Mouse (Mus musculus): ENCODE data around the gene Wdr26. TPM values are rescaled to one million over a fixed set of nuclear protein-coding genes. Genes with fewer than 3 reads are reported as not detected.

The Wdr26 gene
- polyA plus RNA-seq, 1 experiment, result 47.0 TPM

DNA sequence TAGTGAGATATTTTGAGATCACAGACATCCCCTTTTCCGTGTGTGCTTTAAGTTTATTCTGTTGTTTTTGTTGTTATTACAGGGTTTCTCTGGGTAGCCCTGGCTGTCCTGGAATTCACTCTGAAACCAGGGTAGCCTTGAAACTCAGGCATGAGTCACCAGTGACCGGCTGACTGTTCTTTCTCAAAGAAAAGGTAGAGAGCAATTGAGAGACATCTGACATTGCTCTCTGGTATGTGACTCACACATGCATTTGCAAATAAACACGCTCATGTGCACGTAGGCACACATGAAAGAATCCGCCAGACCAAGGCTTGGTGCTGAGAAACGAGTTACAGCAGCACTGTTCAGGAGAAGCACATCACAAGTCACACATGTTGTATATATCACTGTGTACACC lies 79.9 kb downstream of the Wdr26 start:
- no peak overlapping the region for H3K27ac ChIP-seq (ENCODE audit: insufficient read depth, low read length)
- no peaks in the 10 kb centered on the region for H3K4me1 ChIP-seq (ENCODE audit: control insufficient read depth, insufficient read depth, low read length)
- no peaks in the 10 kb centered on the region for H3K27me3 ChIP-seq (ENCODE audit: control insufficient read depth, insufficient read depth, low read length)
- H3K4me3 ChIP-seq (replicated peaks; ENCODE audit: insufficient read depth, low read depth, low read length), result no peak overlapping the region
- WGBS, result 94% methylated on average over 6 of the region's 6 CpGs
- DNase-seq, result no peak
- TF ChIP-seq POLR2A (IDR thresholded peaks at IDR 0.05; ENCODE audit: borderline replicate concordance, insufficient read depth, low read length) (no peak), CTCF (IDR thresholded peaks at IDR 0.05; ENCODE audit: borderline replicate concordance, insufficient read depth, low read depth, low read length) (no peak)

DNA sequence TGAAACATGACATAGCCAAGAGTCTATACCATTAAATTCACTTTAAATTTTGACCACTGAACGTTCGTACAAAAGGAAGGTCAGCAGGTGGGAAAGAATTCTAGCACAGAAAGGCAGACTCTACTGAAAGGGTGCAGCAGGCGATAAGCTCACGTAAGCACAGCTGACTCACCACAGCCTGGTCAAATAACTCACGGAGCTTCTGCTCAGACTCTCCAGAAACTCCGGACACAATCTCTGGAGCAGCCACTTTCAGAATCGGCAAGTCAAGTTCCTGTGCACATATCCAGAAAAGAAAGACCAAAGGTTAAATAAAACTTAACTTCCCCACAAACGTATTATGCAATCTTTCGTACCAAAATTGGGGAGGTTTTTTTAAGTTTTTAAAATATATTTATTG lies 85.0 kb downstream of the Wdr26 start:
- no peak for DNase-seq
- 94% methylated on average over 9 of the region's 9 CpGs for WGBS
- TF ChIP-seq POLR2A (IDR thresholded peaks at IDR 0.05; ENCODE audit: borderline replicate concordance, insufficient read depth, low read length) (no peak), CTCF (IDR thresholded peaks at IDR 0.05; ENCODE audit: borderline replicate concordance, insufficient read depth, low read depth, low read length) (no peak)
- no peak overlapping the region for H3K27ac ChIP-seq (ENCODE audit: insufficient read depth, low read length)
- no peaks in the 10 kb centered on the region for H3K27me3 ChIP-seq (ENCODE audit: control insufficient read depth, insufficient read depth, low read length)
- H3K4me3 ChIP-seq (replicated peaks; ENCODE audit: insufficient read depth, low read depth, low read length), result no peak overlapping the region
- H3K4me1 ChIP-seq (ENCODE audit: control insufficient read depth, insufficient read depth, low read length), result no peaks in the 10 kb centered on the region

GRCm38 (mm10) chr1:181125916-181126315 lies 85.9 kb downstream of the Wdr26 start:
- 95% methylated on average over 3 of the region's 3 CpGs for WGBS
- Histone ChIP-seq H3K27me3 (ENCODE audit: control insufficient read depth, insufficient read depth, low read length) (no peaks in the 10 kb centered on the region), H3K4me3 (replicated peaks; ENCODE audit: insufficient read depth, low read depth, low read length) (no peak overlapping the region), H3K4me1 (ENCODE audit: control insufficient read depth, insufficient read depth, low read length) (no peaks in the 10 kb centered on the region), H3K27ac (ENCODE audit: insufficient read depth, low read length) (no peak overlapping the region)
- TF ChIP-seq CTCF (IDR thresholded peaks at IDR 0.05; ENCODE audit: borderline replicate concordance, insufficient read depth, low read depth, low read length) (no peak), POLR2A (IDR thresholded peaks at IDR 0.05; ENCODE audit: borderline replicate concordance, insufficient read depth, low read length) (no peak)
- DNase-seq, result no peak

DNA sequence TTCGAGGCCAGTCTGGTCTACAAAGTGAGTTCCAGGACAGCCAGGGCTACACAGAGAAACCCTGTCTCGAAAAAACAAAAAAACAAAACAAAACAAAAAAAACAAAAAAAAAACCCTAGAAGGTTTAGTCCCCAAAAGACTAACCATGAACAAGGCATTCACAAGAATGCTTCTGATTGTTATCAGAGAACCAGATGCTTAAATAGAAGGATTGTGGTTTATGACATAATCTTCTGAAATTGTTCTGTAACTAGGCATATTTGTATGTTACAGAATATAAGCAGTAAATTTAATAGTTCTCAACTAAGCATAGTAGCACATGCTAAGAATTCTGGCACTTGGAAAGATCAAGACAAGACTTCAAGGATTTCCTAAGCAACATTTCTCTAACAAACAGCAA lies 87.7 kb downstream of the Wdr26 start:
- Histone ChIP-seq H3K27me3 (ENCODE audit: control insufficient read depth, insufficient read depth, low read length) (no peaks in the 10 kb centered on the region), H3K4me3 (replicated peaks; ENCODE audit: insufficient read depth, low read depth, low read length) (no peak overlapping the region), H3K4me1 (ENCODE audit: control insufficient read depth, insufficient read depth, low read length) (no peaks in the 10 kb centered on the region), H3K27ac (ENCODE audit: insufficient read depth, low read length) (no peak overlapping the region)
- DNase-seq, result no peak
- no peak for TF ChIP-seq POLR2A (IDR thresholded peaks at IDR 0.05; ENCODE audit: borderline replicate concordance, insufficient read depth, low read length)
- TF ChIP-seq CTCF (IDR thresholded peaks at IDR 0.05; ENCODE audit: borderline replicate concordance, insufficient read depth, low read depth, low read length), result no peak
- WGBS, result 93% methylated on average over 2 of the region's 2 CpGs

Other genes starting within 250 kb of the Wdr26 start
- gene Ephx1, start 191.1 kb downstream of the Wdr26 start, polyA plus RNA-seq (2012; rRNA removed), result 54.8 and 61.0 TPM in 2 replicates
- gene 9130409I23Rik, start 160.8 kb downstream of the Wdr26 start, polyA plus RNA-seq (2012; rRNA removed), result 0.05 TPM in 1 of 2 replicates, not detected in the other
- gene Nvl, start 67.8 kb downstream of the Wdr26 start, polyA plus RNA-seq (2012; rRNA removed), result 52.6 and 61.5 TPM in 2 replicates
- gene Cnih4, start 67.3 kb downstream of the Wdr26 start, polyA plus RNA-seq (2012; rRNA removed), result 31.2 and 32.4 TPM in 2 replicates
- gene Cnih3, start 140.6 kb upstream of the Wdr26 start, polyA plus RNA-seq (2012; rRNA removed), result 5.1 and 6.9 TPM in 2 replicates